Mouse (Mus musculus): ENCODE measurements around the gene Camk1d. TPM values are rescaled to one million over a fixed set of nuclear protein-coding genes. Genes with fewer than 3 reads are reported as not detected.

Camk1d gene
- polyA plus RNA-seq, 1 experiment from 2014 or later = 2.0 TPM

GRCm38 (mm10) chr2:5437690-5438089 lies 276.6 kb downstream of the Camk1d start:
- WGBS (ENCODE audit: insufficient replicate concordance) = 45% methylated on average over 2 of the region's 2 CpGs
- Histone ChIP-seq H3K27ac (ENCODE audit: low read depth) (no peak overlapping the region), H3K9me3 (ENCODE audit: low read length) (no peaks in the 10 kb centered on the region), H3K4me2 (ENCODE audit: low read depth, low read length) (no peak overlapping the region), H3K4me1 (ENCODE audit: insufficient read depth) (no peaks in the 10 kb centered on the region), H3K36me3 (replicated peaks; ENCODE audit: insufficient read depth, low read length) (no peaks in the 10 kb centered on the region), H3K4me3 (ENCODE audit: low read depth, low read length) (no peak overlapping the region), H3K9ac (replicated peaks) (no peak overlapping the region), H3K27me3 (ENCODE audit: insufficient read depth, low read length) (no peaks in the 10 kb centered on the region)
- TF ChIP-seq CTCF (IDR thresholded peaks at IDR 0.05; ENCODE audit: low read depth) (no peak), EP300 (IDR thresholded peaks at IDR 0.05; ENCODE audit: low read depth) (no peak)
- ATAC-seq (no peak), DNase-seq (no peak)

- Histone ChIP-seq H3K27me3 (ENCODE audit: insufficient read depth, low read length) (no peaks in the 10 kb centered on the region), H3K4me2 (ENCODE audit: low read depth, low read length) (no peak overlapping the region), H3K36me3 (replicated peaks; ENCODE audit: insufficient read depth, low read length) (no peaks in the 10 kb centered on the region), H3K9me3 (ENCODE audit: low read length) (no peaks in the 10 kb centered on the region), H3K9ac (replicated peaks) (no peak overlapping the region), H3K27ac (ENCODE audit: low read depth) (no peak overlapping the region), H3K4me3 (ENCODE audit: low read depth, low read length) (no peak overlapping the region), H3K4me1 (ENCODE audit: insufficient read depth) (no peaks in the 10 kb centered on the region)
- 68% methylated on average over 16 of the region's 16 CpGs for WGBS (ENCODE audit: insufficient replicate concordance)
- TF ChIP-seq EP300 (IDR thresholded peaks at IDR 0.05; ENCODE audit: low read depth) = no peak
- no peak for TF ChIP-seq CTCF (IDR thresholded peaks at IDR 0.05; ENCODE audit: low read depth)
- ATAC-seq (no peak), DNase-seq (no peak)
Measured at GRCm38 (mm10) chr2:5435587-5436253, 278.6 kb downstream of the Camk1d start.

GRCm38 (mm10) chr2:5431309-5431708 lies 283.0 kb downstream of the Camk1d start:
- 55% methylated on average over 2 of the region's 2 CpGs for WGBS (ENCODE audit: insufficient replicate concordance)
- Histone ChIP-seq H3K4me2 (ENCODE audit: low read depth, low read length) (no peak overlapping the region), H3K9me3 (ENCODE audit: low read length) (no peaks in the 10 kb centered on the region), H3K27me3 (ENCODE audit: insufficient read depth, low read length) (no peaks in the 10 kb centered on the region), H3K4me3 (ENCODE audit: low read depth, low read length) (no peak overlapping the region), H3K27ac (ENCODE audit: low read depth) (no peak overlapping the region), H3K9ac (replicated peaks) (no peak overlapping the region), H3K36me3 (replicated peaks; ENCODE audit: insufficient read depth, low read length) (no peaks in the 10 kb centered on the region), H3K4me1 (ENCODE audit: insufficient read depth) (no peaks in the 10 kb centered on the region)
- TF ChIP-seq CTCF (IDR thresholded peaks at IDR 0.05; ENCODE audit: low read depth) (peak; percentile 73), EP300 (IDR thresholded peaks at IDR 0.05; ENCODE audit: low read depth) (no peak)
- no peak for ATAC-seq
- DNase-seq = peak; percentile 31

GRCm38 (mm10) chr2:5429921-5430320 lies 284.4 kb downstream of the Camk1d start:
- 65% methylated on average over 8 of the region's 8 CpGs for WGBS (ENCODE audit: insufficient replicate concordance)

GRCm38 (mm10) chr2:5426110-5426509 lies 288.2 kb downstream of the Camk1d start:
- TF ChIP-seq CTCF (IDR thresholded peaks at IDR 0.05; ENCODE audit: low read depth) = no peak
- no peak for TF ChIP-seq EP300 (IDR thresholded peaks at IDR 0.05; ENCODE audit: low read depth)
- ATAC-seq (no peak), DNase-seq (no peak)
- H3K27me3 ChIP-seq (ENCODE audit: insufficient read depth, low read length) = no peaks in the 10 kb centered on the region
- WGBS (ENCODE audit: insufficient replicate concordance) = 46% methylated on average over 2 of the region's 2 CpGs
- no peak overlapping the region for H3K4me2 ChIP-seq (ENCODE audit: low read depth, low read length)
- H3K36me3 ChIP-seq (replicated peaks; ENCODE audit: insufficient read depth, low read length) = no peaks in the 10 kb centered on the region
- no peaks in the 10 kb centered on the region for H3K9me3 ChIP-seq (ENCODE audit: low read length)
- H3K4me3 ChIP-seq (ENCODE audit: low read depth, low read length) = no peak overlapping the region
- H3K4me1 ChIP-seq (ENCODE audit: insufficient read depth) = no peaks in the 10 kb centered on the region
- H3K27ac ChIP-seq (ENCODE audit: low read depth) = no peak overlapping the region
- H3K9ac ChIP-seq (replicated peaks) = no peak overlapping the region

More at GRCm38 (mm10) chr2:5429921-5430320, 284.4 kb downstream of the Camk1d start:
- H3K4me2 ChIP-seq (ENCODE audit: low read depth, low read length) = no peak overlapping the region
- ATAC-seq = no peak
- H3K36me3 ChIP-seq (replicated peaks; ENCODE audit: insufficient read depth, low read length) = no peaks in the 10 kb centered on the region
- DNase-seq = no peak
- no peaks in the 10 kb centered on the region for H3K27me3 ChIP-seq (ENCODE audit: insufficient read depth, low read length)
- H3K4me1 ChIP-seq (ENCODE audit: insufficient read depth) = no peaks in the 10 kb centered on the region
- H3K4me3 ChIP-seq (ENCODE audit: low read depth, low read length) = no peak overlapping the region
- no peaks in the 10 kb centered on the region for H3K9me3 ChIP-seq (ENCODE audit: low read length)
- no peak overlapping the region for H3K27ac ChIP-seq (ENCODE audit: low read depth)
- TF ChIP-seq EP300 (IDR thresholded peaks at IDR 0.05; ENCODE audit: low read depth) = no peak
- H3K9ac ChIP-seq (replicated peaks) = no peak overlapping the region

- Histone ChIP-seq H3K9ac (replicated peaks) (no peak overlapping the region), H3K27me3 (ENCODE audit: insufficient read depth, low read length) (no peaks in the 10 kb centered on the region), H3K36me3 (replicated peaks; ENCODE audit: insufficient read depth, low read length) (no peaks in the 10 kb centered on the region), H3K9me3 (ENCODE audit: low read length) (no peaks in the 10 kb centered on the region), H3K4me3 (ENCODE audit: low read depth, low read length) (no peak overlapping the region), H3K27ac (ENCODE audit: low read depth) (no peak overlapping the region), H3K4me1 (ENCODE audit: insufficient read depth) (no peaks in the 10 kb centered on the region), H3K4me2 (ENCODE audit: low read depth, low read length) (no peak overlapping the region)
- TF ChIP-seq EP300 (IDR thresholded peaks at IDR 0.05; ENCODE audit: low read depth) = no peak
- no peak for TF ChIP-seq CTCF (IDR thresholded peaks at IDR 0.05; ENCODE audit: low read depth)
- ATAC-seq (no peak), DNase-seq (no peak)
- WGBS (ENCODE audit: insufficient replicate concordance) = 71% methylated on average over 3 of the region's 3 CpGs
Measured at GRCm38 (mm10) chr2:5425612-5426011, 288.7 kb downstream of the Camk1d start.
